Mouse (Mus musculus) embryo, embryonic 9.5 days (tissue): ENCODE data around the gene Fam173a.
A peak's percentile ranks its signal among the peaks of the same experiment; 100 is the strongest.
"Not testable (repeated sequence)": the region's sequence is repeated elsewhere in the genome, so short reads cannot be mapped to it uniquely, and the experiment has no call there.

ENCODE experiments used
- DNase-seq: peaks from one replicate; pipeline ENCODE4 v3.0.0-alpha.2; 2017; ENCODE audit errors: extremely low spot score

Fam173a gene

DNA sequence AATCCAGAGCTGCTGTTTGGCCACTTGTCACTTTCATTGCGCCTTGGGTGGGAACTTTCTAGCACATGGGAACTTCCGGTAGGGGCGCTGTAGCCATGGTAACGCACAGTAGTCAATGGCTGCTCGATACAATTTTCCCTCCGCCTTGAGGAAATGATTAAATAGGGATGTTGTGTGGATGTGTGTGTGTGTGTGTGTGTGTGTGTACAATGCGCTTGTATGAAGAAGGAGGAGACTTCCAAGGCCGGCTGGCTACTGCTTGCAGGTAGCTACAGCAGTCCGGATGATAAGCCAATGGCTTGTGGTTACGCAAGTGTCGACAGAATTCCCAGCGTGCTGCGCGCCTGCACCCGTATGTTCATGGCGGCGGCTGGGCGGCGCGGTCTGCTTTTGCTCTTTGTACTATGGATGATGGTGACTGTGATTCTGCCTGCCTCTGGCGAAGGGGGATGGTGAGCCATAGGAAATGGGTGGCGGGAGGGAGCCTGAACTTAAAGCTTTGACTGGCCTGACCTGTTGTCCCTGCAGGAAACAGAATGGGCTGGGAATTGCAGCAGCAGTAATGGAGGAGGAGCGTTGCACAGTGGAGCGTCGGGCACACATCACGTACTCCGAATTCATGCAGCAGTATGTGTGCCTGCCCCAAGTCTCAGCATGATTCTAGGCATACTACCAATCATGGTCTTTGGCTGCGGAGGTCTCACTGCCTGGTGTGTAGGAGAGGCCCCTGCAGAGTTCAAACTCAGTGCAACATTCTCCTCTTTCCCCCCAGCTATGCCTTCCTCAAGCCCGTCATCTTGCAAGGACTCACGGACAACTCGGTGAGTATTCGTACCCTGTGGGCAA lies 36.2 kb upstream of the Fam173a start, which contains the start of gene Jmjd8:
Gene Jmjd8, plus strand, starts transcription at position 156 of the 846 bp plus-strand sequence.
- DNase-seq = peak; percentile 86

GRCm38 (mm10) chr17:25828223-25828594 lies 35.5 kb upstream of the Fam173a start:
- no peak for DNase-seq

DNA sequence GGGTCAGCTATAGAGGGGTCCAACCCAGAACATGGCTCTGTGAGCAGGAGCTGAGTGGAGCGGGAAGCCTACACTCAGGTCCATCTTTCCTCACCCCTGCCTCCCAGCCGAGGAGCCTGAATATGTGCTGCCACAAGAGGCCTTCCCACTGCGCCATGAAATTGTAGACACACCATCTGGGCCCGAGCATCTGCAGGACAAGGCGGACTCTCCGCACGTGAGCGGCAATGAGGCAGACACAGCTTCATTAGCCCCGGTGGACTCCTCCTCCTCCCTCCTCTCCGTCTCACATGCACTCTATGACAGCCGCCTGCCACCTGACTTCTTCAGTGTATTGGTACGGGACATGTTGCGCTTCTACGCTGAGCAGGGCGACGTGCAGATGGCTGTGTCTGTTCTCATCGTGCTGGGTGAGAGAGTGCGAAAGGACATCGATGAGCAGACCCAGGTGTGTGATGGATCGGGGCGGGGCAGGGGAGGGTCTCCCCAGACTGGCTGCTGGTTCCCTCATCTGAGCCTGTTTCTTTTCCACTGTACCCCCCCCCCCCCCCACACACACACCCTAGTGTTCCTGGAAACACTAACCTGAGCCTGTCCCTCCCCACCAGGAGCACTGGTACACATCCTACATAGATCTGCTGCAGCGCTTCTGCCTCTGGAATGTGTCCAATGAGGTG lies 35.0 kb upstream of the Fam173a start:
- no peak for DNase-seq

- no peak for DNase-seq
These were observed 34.3 kb upstream of the Fam173a start for GRCm38 (mm10) chr17:25827011-25827410.

DNA sequence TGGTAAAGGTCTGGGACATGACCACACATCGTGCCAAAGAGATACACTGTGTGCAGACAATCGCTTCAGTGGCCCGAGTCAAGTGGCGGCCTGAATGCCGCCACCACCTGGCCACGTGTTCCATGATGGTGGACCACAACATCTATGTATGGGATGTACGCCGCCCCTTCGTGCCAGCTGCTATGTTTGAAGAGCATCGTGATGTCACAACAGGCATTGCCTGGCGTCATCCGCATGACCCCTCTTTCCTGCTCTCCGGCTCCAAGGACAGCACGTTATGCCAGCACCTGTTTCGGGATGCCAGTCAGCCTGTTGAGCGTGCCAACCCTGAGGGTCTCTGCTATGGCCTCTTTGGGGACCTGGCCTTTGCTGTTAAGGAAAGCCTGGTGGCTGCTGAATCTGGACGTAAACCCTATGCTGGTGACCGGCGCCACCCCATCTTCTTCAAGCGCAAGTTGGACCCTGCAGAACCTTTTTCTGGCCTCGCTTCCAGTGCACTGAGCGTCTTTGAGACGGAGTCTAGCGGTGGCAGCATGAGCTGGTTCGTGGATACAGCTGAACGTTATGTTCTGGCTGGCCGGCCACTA lies 33.4 kb upstream of the Fam173a start:
- no peak for DNase-seq

GRCm38 (mm10) chr17:25825311-25825710 lies 32.6 kb upstream of the Fam173a start:
- DNase-seq = no peak

DNA sequence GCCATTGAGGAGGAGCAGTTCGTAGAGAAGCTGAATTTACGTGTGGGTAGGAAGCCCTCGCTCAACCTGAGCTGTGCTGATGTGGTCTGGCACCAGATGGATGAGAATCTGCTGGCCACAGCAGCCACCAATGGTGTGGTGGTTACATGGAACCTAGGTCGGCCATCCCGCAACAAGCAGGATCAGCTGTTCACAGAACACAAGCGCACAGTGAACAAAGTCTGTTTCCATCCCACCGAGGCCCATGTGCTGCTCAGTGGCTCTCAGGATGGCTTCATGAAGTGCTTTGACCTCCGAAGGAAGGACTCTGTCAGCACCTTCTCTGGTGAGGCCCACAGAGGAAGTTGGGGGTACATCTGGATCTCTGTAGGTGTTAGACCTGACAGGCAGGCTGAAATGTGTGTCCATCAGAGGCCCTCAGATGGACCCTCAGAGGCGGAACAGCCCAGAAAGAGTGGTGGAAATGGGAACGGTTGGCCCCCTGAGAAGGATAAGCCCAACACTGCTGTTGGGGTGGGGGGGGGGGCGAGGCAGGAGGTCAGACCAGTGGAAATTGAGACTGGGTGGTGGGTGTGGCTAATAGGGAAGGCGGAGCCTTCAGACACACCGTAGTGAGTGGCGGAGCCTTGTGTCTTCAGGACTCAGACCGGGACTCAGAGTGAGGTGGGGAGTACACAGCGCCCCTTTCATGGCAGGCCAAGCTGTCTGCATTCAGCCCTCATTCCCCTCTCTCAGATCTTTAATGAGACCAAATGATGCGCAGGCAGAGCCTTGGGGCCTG lies 31.9 kb upstream of the Fam173a start:
- no peak for DNase-seq

- DNase-seq = peak; percentile 83
These were observed 30.8 kb upstream of the Fam173a start, which contains the start of gene Wdr24 for GRCm38 (mm10) chr17:25823452-25823851. Gene Wdr24, plus strand, starts transcription at chr17:25823627.

GRCm38 (mm10) chr17:25818851-25819780 lies 26.4 kb upstream of the Fam173a start:
- no peak for DNase-seq

GRCm38 (mm10) chr17:25817662-25818061 lies 25.0 kb upstream of the Fam173a start:
- no peak for DNase-seq

GRCm38 (mm10) chr17:25813471-25813870 lies 20.8 kb upstream of the Fam173a start:
- DNase-seq = peak; percentile 92

DNA sequence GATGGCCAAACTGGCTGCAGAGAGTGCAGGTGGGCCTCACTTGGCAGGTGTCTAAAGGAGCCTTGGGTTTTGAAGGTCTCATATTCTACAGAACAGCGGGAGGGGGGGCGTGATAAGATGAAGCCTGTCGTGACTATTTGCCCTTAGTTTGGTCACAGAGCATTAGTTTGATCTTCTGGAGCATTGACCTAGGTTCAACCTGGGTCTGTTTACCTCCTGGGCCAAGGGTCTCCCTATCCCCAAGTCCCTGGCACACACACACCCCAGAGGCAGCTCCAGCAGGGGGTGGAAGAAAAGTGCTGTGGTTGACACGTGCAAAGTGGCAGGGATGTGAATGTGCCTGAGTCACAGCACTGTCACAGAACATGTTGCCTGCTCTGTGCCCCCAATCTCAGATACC lies 18.2 kb upstream of the Fam173a start:
- DNase-seq = no peak

DNA sequence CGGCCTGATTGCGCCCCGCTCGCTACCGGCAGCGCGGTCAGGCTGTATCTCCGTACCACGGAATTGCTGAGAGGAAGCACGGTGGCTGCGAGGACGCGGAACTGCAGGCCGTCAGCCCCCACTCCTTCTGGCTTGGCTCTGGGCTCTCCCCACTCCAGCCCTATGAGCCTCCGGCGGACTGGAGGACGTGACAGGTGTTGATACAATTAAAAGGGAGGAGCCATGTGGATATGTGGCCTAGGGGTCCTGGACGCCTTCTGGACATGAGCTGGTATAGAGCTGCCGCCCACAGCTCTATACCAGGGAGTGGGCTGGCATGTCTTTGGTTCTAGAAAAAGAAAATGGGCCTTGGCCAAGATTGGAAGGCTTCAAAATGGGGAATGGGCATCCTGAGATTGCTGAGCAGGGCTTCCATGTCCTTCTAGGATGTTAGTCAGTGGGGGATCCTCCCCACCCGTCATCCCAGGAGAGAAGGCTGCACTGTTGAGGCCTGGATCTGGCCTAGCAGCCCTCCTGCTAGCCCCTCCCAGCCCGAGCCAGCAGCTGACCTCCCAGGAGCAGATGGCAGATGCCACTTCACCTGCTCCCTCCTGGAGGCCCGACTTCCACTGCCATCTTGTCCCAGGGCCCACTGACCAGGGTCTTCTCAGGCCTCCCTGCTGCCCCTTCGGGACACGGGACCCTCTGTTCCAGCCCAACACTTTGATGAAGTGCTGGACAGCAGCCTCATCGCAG lies 17.1 kb upstream of the Fam173a start:
- DNase-seq = peak; percentile 29

DNA sequence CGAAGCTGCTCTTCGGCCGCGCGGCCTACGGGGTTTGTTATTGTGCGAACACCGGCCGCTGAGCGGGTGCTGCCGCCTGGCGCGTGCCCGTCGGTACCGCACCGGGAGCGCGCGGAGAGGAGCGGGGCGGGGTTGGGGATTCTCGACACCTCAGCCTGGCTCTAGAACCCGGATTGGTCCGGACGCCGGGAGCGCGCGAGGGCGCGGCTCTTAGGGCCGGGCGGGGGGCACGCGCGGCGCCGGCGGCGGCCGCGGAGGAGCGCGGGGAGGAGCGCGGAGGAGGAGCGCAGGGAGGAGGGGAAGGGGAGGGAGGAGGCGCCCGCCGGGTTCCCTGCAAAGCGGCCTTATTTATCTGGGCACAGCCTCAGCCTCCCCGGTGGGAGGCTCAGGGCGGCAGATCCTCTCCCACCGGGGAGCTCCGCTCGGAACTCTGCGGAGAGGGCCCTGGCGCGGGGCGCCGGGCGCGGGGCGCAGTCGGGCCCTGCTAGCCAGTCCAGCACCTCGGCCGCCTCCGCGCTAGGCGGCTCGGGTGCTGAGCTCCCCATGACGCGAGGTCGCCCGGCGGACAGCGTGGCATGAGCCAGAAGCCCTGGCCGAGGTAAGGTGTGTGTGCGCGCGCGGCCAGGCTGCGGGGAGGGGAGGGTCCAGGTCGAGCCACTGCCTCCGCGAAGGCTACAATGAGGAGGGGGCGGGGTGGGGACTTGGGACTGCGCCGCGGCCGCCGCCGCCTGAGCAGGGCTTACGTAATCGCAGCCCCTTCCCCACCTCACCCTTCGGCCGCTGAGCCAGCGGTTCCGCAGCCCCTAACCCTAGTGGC lies 16.3 kb upstream of the Fam173a start, which contains the start of gene Fbxl16:
Gene Fbxl16, plus strand, starts transcription at position 297 of the 817 bp plus-strand sequence.
- peak; percentile 79 for DNase-seq

DNA sequence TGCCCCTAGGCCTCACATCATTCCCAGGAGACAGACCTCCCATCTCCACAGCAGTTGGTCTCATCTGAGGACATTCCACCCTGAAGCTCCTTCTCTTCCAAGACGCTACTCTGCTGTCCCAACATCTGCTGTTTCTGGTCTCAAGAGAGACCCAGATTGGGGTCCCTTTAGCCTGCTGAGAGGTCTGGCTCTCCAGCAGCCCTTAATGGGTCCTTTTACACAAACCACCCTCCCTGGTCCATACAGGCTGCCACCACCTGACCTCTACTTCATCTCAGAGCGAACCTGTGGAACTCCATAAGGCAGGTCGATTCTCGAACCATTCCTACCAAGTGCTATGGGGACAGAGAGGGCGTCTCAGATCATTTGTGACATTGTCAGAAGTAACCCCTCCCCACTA lies 15.3 kb upstream of the Fam173a start:
- DNase-seq = no peak

GRCm38 (mm10) chr17:25807452-25807851 lies 14.8 kb upstream of the Fam173a start:
- not testable (repeated sequence) for DNase-seq

DNA sequence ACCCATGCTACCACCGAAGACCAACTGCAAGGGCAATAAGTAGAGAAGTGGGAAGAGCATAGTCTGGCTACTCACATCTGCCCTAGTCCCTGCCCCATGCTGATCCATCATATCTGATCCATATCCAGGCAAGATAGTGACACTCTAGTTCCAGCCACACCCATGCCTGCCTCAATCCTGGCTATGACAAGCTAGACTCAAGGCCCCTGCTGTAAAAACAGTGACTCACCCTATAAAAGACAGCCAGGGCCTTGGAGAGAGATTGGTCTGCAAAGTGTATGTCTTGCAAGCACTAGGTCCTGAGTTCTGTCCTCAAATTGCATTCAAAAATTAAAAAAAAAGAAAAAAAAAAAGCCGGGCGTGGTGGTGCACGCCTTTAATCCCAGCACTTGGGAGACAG lies 13.8 kb upstream of the Fam173a start:
- DNase-seq = no peak

DNA sequence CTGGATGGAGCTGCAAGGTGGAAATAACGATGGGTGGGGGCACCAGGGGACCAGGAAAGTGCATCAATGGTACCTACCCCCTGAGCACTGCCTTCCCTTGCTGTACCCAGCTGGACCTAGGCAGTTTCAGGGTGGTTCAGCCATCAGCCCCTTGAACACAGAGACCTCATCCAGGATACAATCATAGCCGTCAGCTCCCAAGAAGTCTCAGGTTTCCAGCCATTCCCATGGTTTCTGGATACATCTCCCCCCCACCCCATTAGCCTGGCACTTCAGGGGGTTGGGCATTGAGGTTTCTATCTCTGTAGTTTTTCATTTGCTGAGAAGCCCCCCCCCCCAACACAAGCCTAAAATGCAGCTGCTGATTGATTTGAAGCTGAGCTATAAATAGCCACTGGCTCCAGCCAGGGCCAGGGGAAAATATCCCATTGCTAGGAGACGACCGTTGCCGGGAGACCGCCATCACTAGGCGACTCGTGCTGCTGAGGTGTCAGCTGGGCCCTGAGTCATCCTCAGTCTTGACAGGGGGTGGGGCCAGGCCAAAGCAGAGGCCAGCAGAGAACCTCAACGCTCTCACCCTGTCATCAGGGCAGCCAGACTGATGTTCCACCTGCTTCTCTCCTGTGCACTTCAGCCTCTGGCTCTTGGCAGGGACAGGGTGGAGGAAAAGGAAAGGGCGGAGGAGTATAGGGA lies 10.3 kb upstream of the Fam173a start:
- peak; percentile 77 for DNase-seq
